Mouse (Mus musculus) thymus, adult 2 months (tissue): ENCODE data around the gene Itgam. TPM values are rescaled to one million over a fixed set of nuclear protein-coding genes. Genes with fewer than 3 reads are reported as not detected.

Experiments
- DNase-seq: peaks from one replicate; pipeline ENCODE4 v3.0.0; 2021
- H3K27ac ChIP-seq: fragments of 200-500 bp; 2 replicates; pipeline ENCODE4 v1.5.1; 2012; ENCODE audit warnings: low read length, control low read depth; ENCODE audit not compliant: control insufficient read depth, insufficient read depth
- H3K27me3 ChIP-seq: fragments of 200-500 bp; 2 replicates; pipeline ENCODE4 v1.6.1; 2012; ENCODE audit warnings: mild to moderate bottlenecking, low read length, moderate library complexity, mixed read lengths; ENCODE audit not compliant: control insufficient read depth, insufficient read depth
- H3K36me3 ChIP-seq: fragments of 200-500 bp; 2 replicates; pipeline ENCODE4 v1.6.1; 2012; ENCODE audit warnings: mild to moderate bottlenecking, low read length, moderate library complexity; ENCODE audit not compliant: control insufficient read depth, insufficient read depth
- H3K4me1 ChIP-seq: fragments of 200-500 bp; replicated peaks from 2 replicates; pipeline ENCODE4 v1.6.1; 2012; ENCODE audit warnings: low read length; ENCODE audit not compliant: control insufficient read depth, insufficient read depth
- H3K4me3 ChIP-seq: fragments of 200-500 bp; 2 replicates; pipeline ENCODE4 v1.5.1; 2012; ENCODE audit warnings: mild to moderate bottlenecking, low read length, control low read depth, moderate library complexity; ENCODE audit not compliant: control insufficient read depth, insufficient read depth
- CTCF ChIP-seq: fragments of 200-500 bp; IDR thresholded peaks from 2 replicates; pipeline ENCODE4 v1.5.1; 2012; ENCODE audit warnings: mild to moderate bottlenecking, control low read depth, low read length, moderate library complexity, borderline replicate concordance; ENCODE audit not compliant: control insufficient read depth, poor library complexity, insufficient read depth; ENCODE audit errors: extremely low read depth
- POLR2A ChIP-seq: fragments of 200-500 bp; IDR thresholded peaks from 2 replicates; pipeline ENCODE4 v1.6.1; 2012; ENCODE audit warnings: mild to moderate bottlenecking, low read length, control low read depth, moderate library complexity; ENCODE audit not compliant: control insufficient read depth, poor library complexity, insufficient read depth; ENCODE audit errors: extremely low read depth
- WGBS: fragments of 180-500 bp; shearing (Covaris S2); methylation state at CpG from one replicate; pipeline ENCODE4 v1.1.7; 2018; 5-methylcytosine and 5-hydroxymethylcytosine counted together
- polyA plus RNA-seq: library from polyadenylated mRNA; depleted of rRNA; stranded (reverse); fragments of >200 nt; gene quantifications from 2 replicates; pipeline ENCODE4 v1.2.3, GENCODE M21; 2012

The Itgam gene
- polyA plus RNA-seq, 1 experiment, result 7.9 TPM

DNA sequence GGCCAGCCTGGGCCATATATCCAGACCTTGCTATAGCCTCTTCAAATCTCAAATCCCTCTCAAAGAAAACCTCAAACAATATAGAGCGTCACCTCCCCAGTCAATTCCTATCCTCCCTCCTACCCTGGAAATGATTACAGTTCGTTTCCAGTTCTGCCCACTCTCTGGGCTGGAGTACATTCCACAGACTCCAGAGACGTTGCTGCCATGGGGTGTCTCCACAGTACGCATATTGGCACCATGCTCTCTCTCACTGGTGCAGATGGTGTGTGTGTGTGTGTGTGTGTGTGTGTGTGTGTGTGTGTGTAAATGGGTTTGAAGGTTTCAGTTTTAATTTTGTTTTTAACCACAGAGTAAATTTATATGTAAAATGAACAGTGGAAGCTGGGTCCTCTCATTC is 42.8 kb downstream of the Itgam start:
- Histone ChIP-seq H3K4me3 (no peak overlapping the region), H3K36me3 (no peaks in the 10 kb centered on the region), H3K27ac (no peak overlapping the region), H3K4me1 (no peaks in the 10 kb centered on the region; the same call in 1 of the 2 replicates), H3K27me3 (no peaks in the 10 kb centered on the region)
- TF ChIP-seq CTCF, result no peak
- TF ChIP-seq POLR2A, result no peak
- 51% methylated on average over 4 of the region's 4 CpGs for WGBS
- no peak for DNase-seq

DNA sequence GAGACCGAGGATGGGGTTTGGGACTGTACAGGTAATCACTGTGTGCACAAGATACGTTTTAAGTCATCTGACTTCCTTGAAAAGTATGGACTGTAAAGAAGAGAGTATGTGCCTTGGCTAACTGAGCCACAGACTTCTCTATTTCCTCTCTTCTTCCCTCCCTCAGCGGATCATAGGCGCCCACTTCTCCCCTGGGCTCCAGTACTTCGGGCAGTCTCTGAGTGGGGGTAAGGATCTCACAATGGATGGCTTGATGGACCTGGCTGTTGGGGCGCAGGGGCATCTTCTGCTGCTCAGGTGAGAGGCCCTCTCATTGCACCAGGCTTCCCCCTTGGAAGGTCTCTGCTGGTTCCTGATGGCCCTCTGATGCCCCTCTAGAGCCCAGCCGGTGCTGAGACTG is 45.0 kb downstream of the Itgam start:
- Histone ChIP-seq H3K27ac (no peak overlapping the region), H3K4me1 (no peaks in the 10 kb centered on the region; the same call in 1 of the 2 replicates), H3K27me3 (no peaks in the 10 kb centered on the region), H3K4me3 (no peak overlapping the region), H3K36me3 (no peaks in the 10 kb centered on the region)
- TF ChIP-seq CTCF (no peak), POLR2A (no peak)
- no peak for DNase-seq
- 94% methylated on average over 7 of the region's 7 CpGs for WGBS

DNA sequence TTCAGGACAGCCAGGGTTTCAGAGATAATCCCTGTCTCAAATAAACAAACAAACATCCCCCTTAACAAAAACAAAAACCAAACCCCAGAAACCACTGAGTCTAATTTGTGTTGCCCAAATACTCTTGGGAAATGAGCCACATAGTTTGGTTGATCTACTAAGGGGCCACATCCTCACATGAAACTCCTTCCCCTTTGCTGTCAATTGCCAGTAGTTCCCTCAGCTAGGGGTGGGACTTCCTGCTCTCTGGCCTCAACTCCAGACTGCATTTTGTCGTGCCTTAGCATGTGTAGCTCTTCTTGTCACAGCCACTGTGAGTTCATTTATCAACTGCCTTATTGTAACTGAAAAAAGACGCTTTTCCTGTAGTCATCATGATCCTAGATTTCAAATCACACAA is 47.9 kb downstream of the Itgam start:
- H3K36me3 ChIP-seq, result no peaks in the 10 kb centered on the region
- no peak for DNase-seq
- H3K4me1 ChIP-seq, result peaks cover 5% of the 10 kb centered on the region
- H3K27ac ChIP-seq, result no peak overlapping the region
- WGBS, result 56% methylated on average over 2 of the region's 2 CpGs
- no peaks in the 10 kb centered on the region for H3K27me3 ChIP-seq
- TF ChIP-seq CTCF (no peak), POLR2A (no peak)
- H3K4me3 ChIP-seq, result no peak overlapping the region

DNA sequence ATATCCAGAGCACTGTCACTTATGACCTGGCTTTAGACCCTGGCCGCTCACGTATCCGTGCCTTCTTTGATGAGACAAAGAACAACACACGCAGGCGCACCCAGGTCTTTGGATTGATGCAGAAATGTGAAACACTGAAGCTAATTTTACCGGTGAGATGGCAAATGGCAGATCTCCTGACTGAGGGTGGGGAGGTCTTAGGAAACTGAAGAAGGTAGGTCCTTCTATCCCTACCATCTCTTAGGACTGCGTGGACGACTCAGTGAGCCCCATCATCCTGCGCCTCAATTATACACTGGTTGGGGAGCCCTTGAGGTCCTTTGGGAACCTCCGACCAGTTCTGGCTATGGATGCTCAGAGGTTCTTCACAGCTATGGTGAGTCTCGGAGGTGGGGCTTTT is 49.7 kb downstream of the Itgam start:
- DNase-seq, result no peak
- Histone ChIP-seq H3K27ac (no peak overlapping the region), H3K27me3 (no peaks in the 10 kb centered on the region), H3K4me3 (no peak overlapping the region), H3K4me1 (peaks cover 5% of the 10 kb centered on the region; the same call in 1 of the 2 replicates), H3K36me3 (no peaks in the 10 kb centered on the region)
- no peak for TF ChIP-seq CTCF
- TF ChIP-seq POLR2A, result no peak
- 97% methylated on average over 11 of the region's 11 CpGs for WGBS

DNA sequence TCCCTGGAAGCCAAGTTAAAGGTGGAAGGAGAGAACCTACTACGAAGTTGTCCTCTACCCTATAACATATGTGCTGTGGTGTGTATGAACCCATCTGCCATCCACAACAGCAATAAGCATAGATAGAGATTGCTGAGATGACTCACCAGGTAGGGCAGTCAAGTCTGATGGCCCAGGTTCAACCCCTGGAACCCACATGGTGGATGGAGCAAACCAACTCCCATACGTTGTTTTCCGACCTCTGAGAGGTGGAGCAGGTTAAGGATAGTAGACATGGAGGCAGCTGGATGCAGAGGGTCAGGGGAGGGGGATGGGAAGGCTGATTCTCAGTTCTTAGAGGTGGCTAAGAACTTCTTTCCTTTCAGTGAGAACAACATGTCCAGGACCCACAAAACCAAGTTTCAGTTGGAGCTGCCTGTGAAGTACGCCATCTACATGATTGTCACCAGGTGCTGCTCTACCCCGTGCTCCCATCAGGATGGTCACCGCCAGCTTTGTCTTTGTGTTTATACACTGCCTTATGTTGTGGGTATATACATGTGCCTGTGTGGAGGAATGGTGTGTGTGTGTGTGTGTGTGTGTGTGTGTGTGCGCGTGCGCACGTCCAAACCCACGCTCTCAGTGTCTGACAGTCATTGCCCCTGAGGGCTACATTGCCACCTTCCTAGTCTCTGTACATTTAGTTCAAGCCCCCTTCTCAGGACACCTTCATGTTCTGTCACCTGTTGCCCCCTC is 52.1 kb downstream of the Itgam start:
- no peaks in the 10 kb centered on the region for H3K27me3 ChIP-seq
- 83% methylated on average over 11 of the region's 11 CpGs for WGBS
- no peak for DNase-seq
- no peak overlapping the region for H3K4me3 ChIP-seq
- no peaks in the 10 kb centered on the region for H3K36me3 ChIP-seq
- peaks cover 5% of the 10 kb centered on the region; the same call in 1 of the 2 replicates for H3K4me1 ChIP-seq
- TF ChIP-seq POLR2A (no peak), CTCF (no peak)
- H3K27ac ChIP-seq, result no peak overlapping the region

DNA sequence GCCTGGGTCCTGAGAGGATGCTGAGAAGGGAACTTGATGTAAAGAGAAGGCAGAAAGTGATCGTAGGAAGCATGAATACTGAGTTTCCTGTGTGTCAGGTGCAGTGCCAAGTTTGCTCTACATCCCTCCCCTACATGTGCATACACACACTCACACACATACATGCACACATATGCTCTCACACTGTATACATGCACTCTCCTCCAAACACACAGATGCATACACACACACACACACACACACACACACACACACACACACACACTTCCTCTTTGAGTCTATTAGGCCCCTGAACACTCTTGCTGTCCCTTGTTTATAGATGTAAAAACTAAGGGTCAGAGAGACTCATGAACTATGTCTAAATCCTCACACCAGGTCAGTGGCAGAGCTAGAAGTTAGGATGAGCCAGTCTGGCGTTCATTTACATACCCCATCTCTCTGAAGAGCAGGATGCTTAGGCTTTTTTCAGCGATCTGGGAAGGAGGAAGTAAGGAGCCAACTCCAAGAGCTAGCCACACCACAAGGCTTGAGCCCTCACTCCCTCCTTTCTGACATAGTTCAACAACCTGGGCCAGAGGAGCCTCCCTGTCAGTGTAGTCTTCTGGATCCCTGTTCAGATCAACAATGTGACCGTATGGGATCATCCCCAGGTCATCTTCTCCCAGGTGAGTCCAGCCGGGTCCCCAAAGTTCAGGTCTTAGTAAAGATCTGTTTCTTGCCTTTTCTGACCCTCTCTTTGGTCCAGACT is 52.9 kb downstream of the Itgam start:
- no peak for DNase-seq
- TF ChIP-seq POLR2A (no peak), CTCF (no peak)
- H3K36me3 ChIP-seq, result no peaks in the 10 kb centered on the region
- 55% methylated on average over 5 of the region's 5 CpGs for WGBS
- H3K4me3 ChIP-seq, result no peak overlapping the region
- H3K27me3 ChIP-seq, result no peaks in the 10 kb centered on the region
- peaks cover 5% of the 10 kb centered on the region; the same call in 1 of the 2 replicates for H3K4me1 ChIP-seq
- H3K27ac ChIP-seq, result no peak overlapping the region

DNA sequence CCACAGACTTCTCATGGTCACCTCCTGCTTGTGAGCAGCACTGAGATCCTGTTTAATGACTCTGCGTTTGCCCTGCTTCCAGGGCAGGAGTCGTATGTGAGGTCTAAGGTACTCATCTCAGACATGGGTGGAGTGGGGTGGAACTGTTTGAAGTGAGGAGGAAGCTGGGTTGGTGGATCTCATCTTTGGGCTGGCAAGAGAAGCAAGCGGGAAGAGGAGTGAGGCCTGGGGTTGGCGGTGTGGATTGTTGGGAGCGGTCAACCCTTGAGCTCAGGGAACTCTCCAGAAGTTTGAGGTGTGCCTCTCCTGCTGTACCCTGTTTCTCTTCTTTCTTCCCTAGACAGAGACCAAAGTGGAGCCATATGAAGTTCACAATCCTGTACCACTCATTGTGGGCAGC is 54.0 kb downstream of the Itgam start:
- H3K4me3 ChIP-seq, result no peak overlapping the region
- H3K4me1 ChIP-seq, result peaks cover 5% of the 10 kb centered on the region; the same call in 1 of the 2 replicates
- WGBS, result 97% methylated on average over 5 of the region's 5 CpGs
- H3K27me3 ChIP-seq, result no peaks in the 10 kb centered on the region
- H3K36me3 ChIP-seq, result no peaks in the 10 kb centered on the region
- TF ChIP-seq POLR2A (no peak), CTCF (no peak)
- no peak overlapping the region for H3K27ac ChIP-seq
- no peak for DNase-seq
